Mouse (Mus musculus): Measurements from ENCODE around the gene Ldb3. TPM values are rescaled to one million over a fixed set of nuclear protein-coding genes. Genes with fewer than 3 reads are reported as not detected.

The Ldb3 gene
- polyA plus RNA-seq, 1 experiment = 2.7 TPM

- peaks cover 8% of the 10 kb centered on the region for H3K4me1 ChIP-seq (ENCODE audit: control insufficient read depth, insufficient read depth, low read length)
- TF ChIP-seq CTCF (IDR thresholded peaks at IDR 0.05; ENCODE audit: borderline replicate concordance, insufficient read depth, low read length) = no peak
- no peak for TF ChIP-seq POLR2A (IDR thresholded peaks at IDR 0.05; ENCODE audit: low read depth, low read length)
- H3K4me3 ChIP-seq (ENCODE audit: insufficient read depth, low read length) = no peak overlapping the region
- no peak overlapping the region for H3K27ac ChIP-seq (ENCODE audit: insufficient read depth, low read length)
Observed at GRCm38 (mm10) chr14:34505309-34505708, 83.2 kb downstream of the Ldb3 start.

- TF ChIP-seq CTCF (IDR thresholded peaks at IDR 0.05; ENCODE audit: borderline replicate concordance, insufficient read depth, low read length) (no peak), POLR2A (IDR thresholded peaks at IDR 0.05; ENCODE audit: low read depth, low read length) (no peak)
- no peak overlapping the region for H3K4me3 ChIP-seq (ENCODE audit: insufficient read depth, low read length)
- peaks cover 12% of the 10 kb centered on the region for H3K4me1 ChIP-seq (ENCODE audit: control insufficient read depth, insufficient read depth, low read length)
- H3K27ac ChIP-seq (ENCODE audit: insufficient read depth, low read length) = peak overlapping the region; percentile 97
Observed at GRCm38 (mm10) chr14:34504377-34504776, 84.1 kb downstream of the Ldb3 start.

- Histone ChIP-seq H3K4me3 (ENCODE audit: insufficient read depth, low read length) (peak overlapping the region; percentile 17; the same call in 1 of the 2 replicates), H3K27ac (ENCODE audit: insufficient read depth, low read length) (peak overlapping the region; percentile 97)
Observed at GRCm38 (mm10) chr14:34503759-34504158, 84.7 kb downstream of the Ldb3 start.

DNA sequence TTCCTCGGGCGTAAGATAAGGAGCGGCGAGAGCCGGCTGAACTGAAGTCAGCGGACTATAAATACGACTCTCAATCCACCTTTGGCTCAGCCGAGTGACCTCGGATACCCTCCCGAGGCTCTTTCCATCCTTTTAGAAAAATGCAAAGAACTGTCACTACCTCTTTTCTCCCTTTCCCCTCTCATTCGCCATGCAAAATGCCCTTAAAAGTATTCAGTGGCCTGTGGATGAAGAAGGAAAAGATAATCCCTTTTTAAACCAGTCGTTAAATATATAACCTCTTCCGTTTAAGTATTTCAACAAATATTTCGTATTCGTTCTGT is 85.2 kb downstream of the Ldb3 start, which contains the start of gene Bmpr1a:
Gene Bmpr1a (minus strand): TSS at position 17 of the 323 bp plus-strand sequence.
- peak within 1 kb of the TSS; percentile 99 for H3K4me3 ChIP-seq (ENCODE audit: insufficient read depth, low read length)
- peaks cover 6% of the 10 kb centered on the region for H3K4me1 ChIP-seq (ENCODE audit: control insufficient read depth, insufficient read depth, low read length)
- TF ChIP-seq POLR2A (IDR thresholded peaks at IDR 0.05; ENCODE audit: low read depth, low read length) (0 out of 2 replicates have a peak, but pooled peaks have one; percentile 20), CTCF (IDR thresholded peaks at IDR 0.05; ENCODE audit: borderline replicate concordance, insufficient read depth, low read length) (no peak)
- H3K27ac ChIP-seq (ENCODE audit: insufficient read depth, low read length) = peak within 1 kb of the TSS; percentile 97

More at GRCm38 (mm10) chr14:34503759-34504158, 84.7 kb downstream of the Ldb3 start:
- peaks cover 8% of the 10 kb centered on the region for H3K4me1 ChIP-seq (ENCODE audit: control insufficient read depth, insufficient read depth, low read length)
- TF ChIP-seq POLR2A (IDR thresholded peaks at IDR 0.05; ENCODE audit: low read depth, low read length) = 0 out of 2 replicates have a peak, but pooled peaks have one; percentile 33
- TF ChIP-seq CTCF (IDR thresholded peaks at IDR 0.05; ENCODE audit: borderline replicate concordance, insufficient read depth, low read length) = no peak

DNA sequence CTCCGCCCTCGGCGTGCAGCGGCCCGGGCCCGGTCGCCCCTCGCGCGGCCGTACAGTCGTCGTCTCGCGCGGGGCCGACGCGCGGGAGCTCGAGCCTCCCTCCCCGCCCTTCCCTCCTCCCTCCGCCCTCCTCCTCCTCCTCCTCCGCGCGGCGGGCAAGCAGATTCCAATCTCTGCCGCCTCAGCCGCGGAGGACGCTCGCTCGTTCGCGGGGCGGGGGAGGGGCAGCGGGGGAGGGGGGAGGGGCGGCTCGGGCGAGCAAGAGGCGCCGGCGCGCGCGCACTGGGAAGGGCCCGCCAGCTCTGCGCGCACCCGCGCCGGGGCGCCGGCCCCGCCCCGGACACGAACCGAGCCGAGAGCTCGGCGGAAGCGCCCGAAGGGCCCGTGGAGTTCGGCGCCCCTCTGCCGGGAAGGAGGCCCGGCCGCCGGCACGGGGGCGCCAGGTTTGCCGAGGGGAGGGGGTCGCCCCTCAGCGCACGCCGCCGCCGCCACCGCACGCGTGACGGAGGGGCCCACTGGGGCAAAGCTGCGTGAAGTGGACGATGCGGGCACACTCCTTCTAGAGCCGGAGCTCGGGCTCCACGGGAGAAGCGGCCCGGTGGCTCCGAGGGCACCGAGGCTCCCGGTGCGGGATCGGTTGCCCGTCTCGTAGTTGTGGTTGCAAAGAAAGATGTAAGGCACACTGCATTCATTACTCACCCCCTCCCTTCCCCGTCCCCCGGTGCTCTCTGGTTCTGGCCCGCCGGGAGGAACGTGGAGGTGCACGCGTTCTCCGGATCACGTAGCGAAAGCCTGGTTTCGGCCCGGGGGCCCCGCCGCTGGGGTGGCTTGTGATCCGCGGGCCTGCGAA is 85.8 kb downstream of the Ldb3 start:
- H3K4me1 ChIP-seq (ENCODE audit: control insufficient read depth, insufficient read depth, low read length) = peaks cover 6% of the 10 kb centered on the region
- TF ChIP-seq CTCF (IDR thresholded peaks at IDR 0.05; ENCODE audit: borderline replicate concordance, insufficient read depth, low read length) = no peak
- peak; percentile 29 for TF ChIP-seq POLR2A (IDR thresholded peaks at IDR 0.05; ENCODE audit: low read depth, low read length)
- H3K27ac ChIP-seq (ENCODE audit: insufficient read depth, low read length) = peak overlapping the region; percentile 97
- H3K4me3 ChIP-seq (ENCODE audit: insufficient read depth, low read length) = peak overlapping the region; percentile 99

DNA sequence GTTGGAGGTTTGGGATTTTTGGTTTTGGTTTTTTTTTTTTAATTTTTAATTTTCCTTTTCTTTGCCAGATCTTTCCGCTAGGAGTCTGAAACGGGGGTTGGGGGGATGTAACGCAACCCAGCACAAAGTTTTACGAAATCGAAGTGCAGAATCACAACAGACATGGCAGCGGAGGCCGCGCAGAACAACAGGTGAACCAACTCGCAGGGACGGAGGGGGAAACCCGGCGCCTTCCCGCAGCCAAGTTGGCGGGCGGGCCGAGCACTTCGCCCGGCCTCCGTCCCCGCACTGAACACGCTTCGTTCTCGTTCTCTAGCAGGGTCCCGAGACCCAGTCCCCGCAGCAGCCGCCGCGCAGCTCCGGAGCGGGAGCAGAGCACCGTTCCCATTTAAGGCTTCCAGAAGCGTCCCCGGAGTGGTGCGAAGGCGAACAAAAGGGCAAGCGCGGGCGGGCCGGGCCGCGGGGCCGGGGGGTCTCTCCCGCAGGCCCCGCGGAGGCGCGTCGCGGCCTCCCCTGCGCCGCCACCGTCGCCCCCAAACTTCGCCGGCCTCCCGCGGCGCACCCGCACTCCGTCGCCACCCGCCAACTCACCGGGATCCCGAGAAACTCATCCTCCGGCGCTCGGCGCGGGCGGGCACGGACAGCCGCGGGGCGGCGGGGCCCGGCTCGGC is 86.5 kb downstream of the Ldb3 start:
- Histone ChIP-seq H3K4me1 (ENCODE audit: control insufficient read depth, insufficient read depth, low read length) (peaks cover 6% of the 10 kb centered on the region), H3K27ac (ENCODE audit: insufficient read depth, low read length) (peak overlapping the region; percentile 92), H3K4me3 (ENCODE audit: insufficient read depth, low read length) (peak overlapping the region; percentile 99)
- no peak for TF ChIP-seq CTCF (IDR thresholded peaks at IDR 0.05; ENCODE audit: borderline replicate concordance, insufficient read depth, low read length)
- TF ChIP-seq POLR2A (IDR thresholded peaks at IDR 0.05; ENCODE audit: low read depth, low read length) = peak; percentile 26

DNA sequence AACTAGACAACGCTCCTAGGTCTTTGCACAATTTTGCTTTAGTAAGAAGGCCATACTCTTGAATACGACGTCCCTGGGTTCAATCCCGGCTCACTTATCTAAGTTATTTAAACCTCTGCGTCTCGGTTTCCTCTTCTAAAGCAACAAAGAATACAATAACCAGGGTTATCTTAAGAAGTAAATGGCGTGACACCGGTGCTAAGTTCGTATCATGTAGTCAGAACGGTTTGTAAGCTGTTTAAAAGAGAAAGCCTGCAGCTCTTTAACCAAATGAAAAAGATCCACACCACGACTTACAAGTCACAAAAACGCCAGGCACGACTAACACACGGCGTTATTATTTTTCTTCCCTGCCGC is 87.1 kb downstream of the Ldb3 start:
- peaks cover 6% of the 10 kb centered on the region for H3K4me1 ChIP-seq (ENCODE audit: control insufficient read depth, insufficient read depth, low read length)
- TF ChIP-seq POLR2A (IDR thresholded peaks at IDR 0.05; ENCODE audit: low read depth, low read length) (no peak), CTCF (IDR thresholded peaks at IDR 0.05; ENCODE audit: borderline replicate concordance, insufficient read depth, low read length) (no peak)

DNA sequence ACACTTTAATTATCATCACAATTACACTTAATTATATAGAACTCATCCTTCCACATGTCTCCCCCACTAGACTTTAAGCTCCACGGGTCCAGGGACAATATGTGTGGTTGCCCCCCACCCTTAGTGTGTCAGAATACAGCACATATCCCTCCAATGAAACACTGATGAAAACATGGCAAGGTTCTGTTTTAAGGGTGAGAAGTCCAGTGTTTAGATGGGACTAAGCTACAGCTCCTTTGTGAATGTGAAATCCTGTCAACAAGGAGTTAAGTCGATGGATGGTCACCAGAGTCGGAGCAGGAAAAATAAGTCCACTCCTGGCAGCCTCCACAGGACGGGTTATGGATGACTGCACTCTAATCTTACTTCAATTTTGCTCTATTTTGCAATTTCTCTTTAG is 88.2 kb downstream of the Ldb3 start:
- no peak for TF ChIP-seq CTCF (IDR thresholded peaks at IDR 0.05; ENCODE audit: borderline replicate concordance, insufficient read depth, low read length)
- TF ChIP-seq POLR2A (IDR thresholded peaks at IDR 0.05; ENCODE audit: low read depth, low read length) = no peak
- no peak overlapping the region for H3K27ac ChIP-seq (ENCODE audit: insufficient read depth, low read length)
- peaks cover 13% of the 10 kb centered on the region for H3K4me1 ChIP-seq (ENCODE audit: control insufficient read depth, insufficient read depth, low read length)
- H3K4me3 ChIP-seq (ENCODE audit: insufficient read depth, low read length) = peak overlapping the region; percentile 61

More for the DNA sequence above, 87.1 kb downstream of the Ldb3 start:
- peak overlapping the region; percentile 99 for H3K4me3 ChIP-seq (ENCODE audit: insufficient read depth, low read length)
- H3K27ac ChIP-seq (ENCODE audit: insufficient read depth, low read length) = peak overlapping the region; percentile 92

DNA sequence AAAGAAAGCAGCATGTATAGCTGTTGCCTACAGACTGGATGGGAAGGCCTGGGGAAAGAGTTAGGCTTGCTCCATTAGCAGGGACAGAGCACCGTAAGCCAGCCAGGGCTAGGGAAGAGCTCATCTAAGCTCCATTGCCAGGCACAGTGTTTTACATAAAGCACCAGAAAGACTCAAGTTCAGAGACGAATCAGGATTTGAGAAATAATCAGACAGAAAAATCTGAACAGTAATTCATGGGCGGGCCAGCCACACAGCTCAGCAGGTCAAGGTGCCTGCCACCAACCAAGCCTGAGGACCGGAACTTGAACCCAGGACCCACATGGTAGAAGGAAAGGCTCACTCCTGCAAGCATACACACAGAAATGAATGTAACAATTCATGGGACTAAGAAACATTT is 88.8 kb downstream of the Ldb3 start:
- TF ChIP-seq CTCF (IDR thresholded peaks at IDR 0.05; ENCODE audit: borderline replicate concordance, insufficient read depth, low read length) (no peak), POLR2A (IDR thresholded peaks at IDR 0.05; ENCODE audit: low read depth, low read length) (no peak)
- Histone ChIP-seq H3K4me1 (ENCODE audit: control insufficient read depth, insufficient read depth, low read length) (peaks cover 13% of the 10 kb centered on the region), H3K4me3 (ENCODE audit: insufficient read depth, low read length) (peak overlapping the region; percentile 61; the same call in 1 of the 2 replicates), H3K27ac (ENCODE audit: insufficient read depth, low read length) (no peak overlapping the region)

GRCm38 (mm10) chr14:34497346-34497745 is 91.1 kb downstream of the Ldb3 start:
- no peak for TF ChIP-seq POLR2A (IDR thresholded peaks at IDR 0.05; ENCODE audit: low read depth, low read length)
- no peak for TF ChIP-seq CTCF (IDR thresholded peaks at IDR 0.05; ENCODE audit: borderline replicate concordance, insufficient read depth, low read length)
- Histone ChIP-seq H3K4me3 (ENCODE audit: insufficient read depth, low read length) (no peak overlapping the region), H3K27ac (ENCODE audit: insufficient read depth, low read length) (no peak overlapping the region), H3K4me1 (ENCODE audit: control insufficient read depth, insufficient read depth, low read length) (peaks cover 13% of the 10 kb centered on the region)

Data from embryonic fibroblast, embryonic 13.5 days (primary cell).